Mouse (Mus musculus) lung, postnatal 10 days (tissue): ENCODE results near the gene Cenpm.

Experiments used
- DNase-seq: peaks from one replicate; pipeline ENCODE4 v3.0.0; 2021

The Cenpm gene

GRCm38 (mm10) chr15:82213222-82213621 is 31.3 kb downstream of the Cenpm start:
- no peak for DNase-seq

- DNase-seq, result no peak
Observed at GRCm38 (mm10) chr15:82212752-82213063, 31.8 kb downstream of the Cenpm start, which contains the start of gene Shisa8. Gene Shisa8 (minus strand): TSS chr15:82212815.

- peak; percentile 39 for DNase-seq
Observed at GRCm38 (mm10) chr15:82211911-82212751, 32.4 kb downstream of the Cenpm start.

- no peak for DNase-seq
Observed at GRCm38 (mm10) chr15:82211281-82211680, 33.3 kb downstream of the Cenpm start.

GRCm38 (mm10) chr15:82210801-82211200 is 33.7 kb downstream of the Cenpm start:
- DNase-seq, result no peak

GRCm38 (mm10) chr15:82209295-82210050 is 35.1 kb downstream of the Cenpm start:
- no peak for DNase-seq

- DNase-seq, result no peak
Observed at GRCm38 (mm10) chr15:82208307-82208706, 36.2 kb downstream of the Cenpm start.

- DNase-seq, result no peak
Observed at GRCm38 (mm10) chr15:82207504-82208219, 36.9 kb downstream of the Cenpm start.

- no peak for DNase-seq
Observed at GRCm38 (mm10) chr15:82207105-82207459, 37.5 kb downstream of the Cenpm start.

- DNase-seq, result peak; percentile 82
Observed at GRCm38 (mm10) chr15:82206365-82207104, 38.0 kb downstream of the Cenpm start.

- no peak for DNase-seq
Observed at GRCm38 (mm10) chr15:82204680-82205371, 39.7 kb downstream of the Cenpm start.

- no peak for DNase-seq
Observed at GRCm38 (mm10) chr15:82203611-82204351, 40.8 kb downstream of the Cenpm start.

GRCm38 (mm10) chr15:82203090-82203489 is 41.5 kb downstream of the Cenpm start:
- no peak for DNase-seq

GRCm38 (mm10) chr15:82202086-82202485 is 42.5 kb downstream of the Cenpm start:
- DNase-seq, result no peak

GRCm38 (mm10) chr15:82199546-82199945 is 45.0 kb downstream of the Cenpm start:
- no peak for DNase-seq

GRCm38 (mm10) chr15:82198342-82198741 is 46.2 kb downstream of the Cenpm start:
- no peak for DNase-seq

- no peak for DNase-seq
Observed at GRCm38 (mm10) chr15:82197937-82198336, 46.6 kb downstream of the Cenpm start.

- no peak for DNase-seq
Observed at GRCm38 (mm10) chr15:82197246-82197750, 47.2 kb downstream of the Cenpm start.

- no peak for DNase-seq
Observed at GRCm38 (mm10) chr15:82196300-82196699, 48.2 kb downstream of the Cenpm start.

GRCm38 (mm10) chr15:82192617-82193016 is 51.9 kb downstream of the Cenpm start:
- DNase-seq, result no peak
